Mouse (Mus musculus) small intestine, adult 2 months (tissue): Measurements from ENCODE around the gene Tmprss2.

Source experiments
- CTCF ChIP-seq: fragments of 200-500 bp; IDR thresholded peaks from 2 replicates; pipeline ENCODE4 v1.5.1; 2012; ENCODE audit warnings: low read depth, mild to moderate bottlenecking, control low read depth, inconsistent platforms, low read length, moderate library complexity, mixed read lengths; ENCODE audit not compliant: insufficient replicate concordance, insufficient read length; ENCODE audit errors: extremely low read depth
- POLR2A ChIP-seq: fragments of 200-500 bp; IDR thresholded peaks from 2 replicates; pipeline ENCODE4 v1.6.1; 2012; ENCODE audit warnings: low read depth, mild to moderate bottlenecking, control low read depth, inconsistent platforms, low read length, moderate library complexity

DNA sequence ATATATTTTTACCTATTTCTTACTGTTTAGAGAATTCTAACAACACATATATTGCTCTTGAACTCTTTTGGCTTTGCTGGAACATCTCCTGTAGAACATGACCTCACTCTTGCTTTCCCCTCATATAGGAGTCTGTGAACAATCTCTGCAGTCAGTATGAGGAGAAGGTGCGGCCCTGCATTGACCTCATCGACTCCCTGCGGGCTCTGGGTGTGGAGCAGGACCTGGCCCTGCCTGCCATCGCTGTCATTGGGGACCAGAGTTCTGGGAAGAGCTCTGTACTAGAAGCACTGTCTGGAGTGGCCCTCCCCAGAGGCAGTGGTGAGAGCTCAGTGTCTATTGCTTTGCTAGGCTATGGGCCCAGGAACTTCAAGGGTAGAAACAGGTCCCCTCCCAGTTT is 66.7 kb downstream of the Tmprss2 start:
- TF ChIP-seq CTCF: no peak
- TF ChIP-seq POLR2A: no peak
